Mouse (Mus musculus) spleen, adult 2 months (tissue): ENCODE measurements around the gene Polr2a.

Experiments used
- CTCF ChIP-seq: fragments of 200-500 bp; IDR thresholded peaks from 2 replicates; pipeline ENCODE4 v1.5.1; 2011; ENCODE audit warnings: mild to moderate bottlenecking, inconsistent platforms; ENCODE audit not compliant: insufficient read depth, insufficient read length, insufficient replicate concordance; ENCODE audit errors: extremely low read depth
- POLR2A ChIP-seq: fragments of 200-500 bp; IDR thresholded peaks from 2 replicates; pipeline ENCODE4 v1.6.1; 2011; ENCODE audit warnings: low read depth, low read length, inconsistent platforms

GRCm38 (mm10) chr11:69716953-69717352 lies 41.5 kb downstream of the Polr2a start:
- TF ChIP-seq POLR2A, result no peak
- TF ChIP-seq CTCF, result no peak
